Mouse (Mus musculus) retina, adult 2 months (tissue): Measurements from ENCODE around the gene Agbl4.

Source experiments
- DNase-seq: peaks from one replicate; pipeline ENCODE4 v3.0.0-alpha.2; 2012; ENCODE audit warnings: low read depth, low spot score

The Agbl4 gene

DNA sequence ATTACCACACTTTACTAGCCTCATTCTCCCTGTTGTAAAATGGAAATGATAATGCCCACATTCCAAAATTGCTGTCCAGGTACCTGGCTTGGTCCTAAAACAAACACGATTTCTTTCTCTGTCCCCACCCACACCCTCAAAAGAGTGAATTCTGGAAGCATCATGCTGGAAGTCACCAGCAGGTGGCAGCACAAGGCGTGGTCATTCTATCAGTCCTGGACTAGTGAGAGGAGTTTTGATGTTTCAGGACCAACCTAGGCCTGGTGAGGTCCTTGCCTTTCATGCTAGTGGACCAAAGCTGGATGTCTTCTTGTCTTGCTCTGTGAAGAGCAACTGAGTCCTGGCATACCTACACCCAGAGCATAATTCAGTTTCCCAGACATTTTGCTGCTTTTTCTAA is 1098.5 kb downstream of the Agbl4 start:
- DNase-seq = no peak

DNA sequence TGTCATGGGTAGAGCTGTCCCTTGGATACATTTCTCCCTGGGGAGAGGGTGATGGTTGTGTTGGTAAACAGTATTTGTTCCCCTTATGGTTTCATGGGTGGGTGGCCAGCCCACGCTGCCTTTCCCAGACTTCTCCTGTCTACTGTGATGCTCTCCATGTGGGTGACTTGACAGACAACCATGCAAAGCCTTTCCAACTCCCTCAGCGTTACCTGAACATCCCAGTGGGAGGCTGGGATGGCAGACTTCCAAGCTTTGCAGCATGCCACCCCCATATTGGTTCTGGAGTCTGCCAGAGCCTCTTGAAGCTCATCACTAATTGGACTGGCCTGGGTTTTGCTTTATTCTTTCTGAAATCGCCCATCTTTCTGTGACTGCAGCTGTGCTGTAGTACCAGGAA is 1101.3 kb downstream of the Agbl4 start:
- DNase-seq = no peak

DNA sequence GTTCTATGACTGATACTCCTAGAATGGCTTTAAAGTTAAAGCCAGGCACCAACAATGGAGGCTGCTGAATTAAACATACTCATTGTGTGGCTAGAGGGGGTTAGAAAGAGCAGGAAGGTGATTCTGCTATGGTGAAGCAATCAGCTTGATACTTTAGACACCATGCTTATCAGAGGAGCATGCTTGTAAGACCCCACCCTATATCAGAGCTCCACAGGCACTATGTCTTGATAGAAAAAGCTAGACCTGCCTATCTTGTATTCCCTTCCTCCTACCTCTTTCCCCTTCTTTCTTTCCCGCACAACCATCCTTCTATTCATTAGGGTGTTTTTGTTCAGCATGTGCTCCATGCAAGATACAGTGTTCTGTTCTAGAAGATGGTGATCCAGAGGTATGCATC is 1104.0 kb downstream of the Agbl4 start:
- DNase-seq = no peak

DNA sequence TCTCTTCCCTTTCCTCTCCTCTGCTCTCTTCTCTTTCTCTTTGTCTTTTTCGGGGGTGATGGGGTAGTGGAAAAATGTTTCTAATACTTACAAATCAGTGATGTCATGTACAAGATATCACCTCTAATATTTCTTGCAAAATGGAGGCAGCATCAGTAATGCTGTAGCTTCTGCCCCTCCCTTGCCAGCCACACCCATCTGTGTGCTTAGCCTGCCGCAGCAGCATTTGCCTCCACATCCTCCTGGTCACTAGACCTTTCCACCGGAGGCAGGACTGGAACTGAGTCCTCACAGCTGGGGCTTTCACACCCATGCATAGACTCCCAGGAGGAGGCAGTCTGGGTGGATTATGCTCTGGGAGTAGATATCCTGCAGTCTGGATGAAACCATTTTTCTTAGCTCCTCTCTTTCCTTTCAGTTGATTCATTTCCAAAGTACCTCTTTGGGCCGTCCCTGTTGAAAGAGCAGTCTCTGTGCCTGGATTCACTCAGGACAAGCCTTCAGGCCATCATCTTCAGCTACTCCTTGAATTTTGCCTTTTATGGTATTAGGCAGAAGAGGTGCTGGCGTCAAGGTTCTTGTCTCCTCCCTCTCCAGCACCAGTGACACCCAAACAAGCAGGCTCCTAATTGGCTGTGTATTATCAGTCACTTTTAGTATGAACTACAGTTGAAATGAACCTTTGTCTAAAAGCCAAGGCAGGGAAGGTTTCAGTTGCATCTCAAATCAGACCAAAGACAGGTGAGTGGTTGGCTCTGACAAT is 1105.7 kb downstream of the Agbl4 start:
- DNase-seq = no peak

DNA sequence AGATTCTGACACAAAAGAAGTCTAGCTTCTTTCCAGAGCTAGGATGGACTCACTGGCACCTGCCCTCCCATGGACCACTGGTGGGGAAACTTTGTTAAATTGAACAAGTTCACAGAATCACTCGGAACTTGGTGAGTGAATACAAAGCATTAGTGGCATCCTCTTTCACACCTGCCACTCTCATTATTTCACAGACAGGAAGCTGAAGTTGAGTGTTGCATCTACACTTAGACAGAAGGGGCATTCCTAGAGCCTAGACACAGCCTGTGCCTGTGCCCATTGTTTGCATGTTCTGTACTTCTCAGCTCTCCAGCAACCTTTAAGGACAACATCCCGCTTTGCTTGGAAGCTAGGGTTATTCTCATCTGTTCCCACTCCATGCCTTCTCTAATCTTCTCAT is 1107.5 kb downstream of the Agbl4 start:
- DNase-seq = no peak

DNA sequence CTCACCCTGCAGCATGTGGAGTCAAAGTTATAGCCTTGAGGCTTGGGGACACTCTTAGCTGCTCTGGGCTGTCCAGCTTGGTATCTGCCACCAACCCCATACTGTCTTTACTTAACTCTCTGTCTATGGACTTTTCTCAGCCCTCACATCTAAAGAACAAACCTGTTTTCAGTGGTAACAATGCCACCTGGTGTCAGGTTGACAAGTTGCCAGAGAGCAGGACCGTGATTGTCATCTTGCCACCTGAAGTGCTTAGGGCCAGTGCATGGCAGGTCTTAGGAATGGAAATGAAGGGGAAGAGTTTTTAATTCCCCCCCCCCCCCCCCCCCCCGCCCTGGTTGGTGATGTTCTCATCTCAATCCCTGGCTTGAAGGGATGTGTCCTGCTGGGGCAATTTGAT is 1112.7 kb downstream of the Agbl4 start:
- no peak for DNase-seq

DNA sequence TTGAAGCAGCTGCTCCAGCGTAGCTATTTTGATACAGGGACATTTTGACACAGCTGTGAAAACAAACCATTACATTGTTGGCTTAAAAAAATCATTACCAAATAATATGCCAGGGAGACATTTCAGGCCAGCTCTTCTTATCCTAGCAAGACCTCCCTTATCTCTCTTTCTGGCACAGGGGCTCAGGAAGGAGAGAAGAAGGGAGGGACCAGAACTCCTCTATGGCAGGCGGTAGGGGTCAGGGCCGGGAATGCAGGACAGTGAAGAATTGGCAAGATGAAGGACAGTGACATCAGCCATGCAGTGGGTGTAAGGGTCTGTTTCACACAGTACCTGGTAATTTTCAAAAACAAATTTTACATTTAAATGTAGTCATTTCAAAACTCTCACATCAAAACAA is 1116.5 kb downstream of the Agbl4 start:
- DNase-seq = no peak

DNA sequence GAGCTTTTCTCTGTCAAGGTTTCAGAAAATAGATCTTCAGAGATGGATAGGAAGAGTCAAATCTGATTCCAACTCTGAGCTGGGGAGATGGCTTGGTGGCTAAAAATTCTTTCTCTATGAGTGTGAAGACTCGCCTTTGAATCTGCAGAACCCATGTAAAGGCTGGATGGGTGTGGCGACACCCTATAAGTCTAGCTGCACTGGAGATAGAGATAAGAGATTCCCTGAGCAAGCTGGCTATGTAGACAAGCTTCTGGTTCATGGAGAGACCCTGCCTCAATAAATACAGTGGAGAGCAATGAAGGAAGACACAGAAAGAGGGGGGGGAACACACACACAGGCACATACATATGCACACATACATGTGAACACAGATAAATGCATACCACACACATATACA is 1118.7 kb downstream of the Agbl4 start:
- no peak for DNase-seq

DNA sequence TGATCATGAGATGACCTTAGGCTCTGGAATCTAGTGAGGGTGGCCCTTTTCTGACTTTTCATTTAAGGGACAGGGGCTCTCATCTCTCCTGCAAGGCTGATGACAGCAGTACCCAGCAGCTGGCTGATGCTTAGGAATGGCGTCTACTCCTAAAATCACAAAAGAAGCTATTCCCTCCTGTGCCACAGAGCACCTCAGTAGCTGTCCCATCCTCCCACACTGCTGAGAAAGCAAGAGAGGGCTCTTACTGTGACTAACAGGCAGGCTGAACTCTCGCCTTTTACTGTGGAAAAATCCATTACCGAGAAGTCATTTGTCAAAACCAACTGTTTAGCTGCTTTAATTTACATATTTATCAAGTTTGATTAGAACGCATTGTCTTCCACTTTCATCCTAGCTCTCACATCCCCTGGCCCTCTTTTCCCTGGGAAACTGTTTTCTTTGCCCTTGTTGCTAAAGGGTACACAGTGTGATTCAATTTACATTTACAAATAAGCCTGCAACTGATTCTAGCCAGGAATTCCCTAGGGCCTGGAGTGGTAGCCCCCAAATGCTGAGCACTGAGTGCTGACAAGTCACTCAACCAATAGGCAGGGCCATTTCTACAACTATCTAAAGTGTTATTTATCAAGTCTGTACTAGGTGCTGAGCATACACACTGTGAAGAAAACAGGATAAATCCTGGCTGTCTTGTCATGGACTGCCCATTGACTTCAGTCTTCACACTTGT is 1119.8 kb downstream of the Agbl4 start:
- DNase-seq = no peak

DNA sequence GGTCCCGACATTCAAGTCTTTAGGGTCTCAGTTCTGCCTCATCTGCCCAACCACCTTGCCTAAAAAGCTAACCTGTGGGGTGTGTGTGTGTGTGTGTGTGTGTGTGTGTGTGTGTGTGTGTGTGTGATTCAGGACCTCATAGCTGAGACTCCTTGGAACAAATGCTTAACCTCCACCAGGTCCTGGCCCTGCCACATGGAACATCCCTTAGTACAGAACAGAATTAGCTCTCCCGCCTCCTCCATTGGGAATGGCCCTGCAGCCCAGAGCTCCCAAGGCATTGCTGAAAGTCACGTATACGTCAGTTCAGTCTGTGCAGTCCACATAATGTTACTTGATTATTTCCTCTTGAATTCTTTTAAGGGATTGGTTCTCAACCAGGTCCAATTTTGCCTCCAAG is 1120.7 kb downstream of the Agbl4 start:
- DNase-seq = no peak

DNA sequence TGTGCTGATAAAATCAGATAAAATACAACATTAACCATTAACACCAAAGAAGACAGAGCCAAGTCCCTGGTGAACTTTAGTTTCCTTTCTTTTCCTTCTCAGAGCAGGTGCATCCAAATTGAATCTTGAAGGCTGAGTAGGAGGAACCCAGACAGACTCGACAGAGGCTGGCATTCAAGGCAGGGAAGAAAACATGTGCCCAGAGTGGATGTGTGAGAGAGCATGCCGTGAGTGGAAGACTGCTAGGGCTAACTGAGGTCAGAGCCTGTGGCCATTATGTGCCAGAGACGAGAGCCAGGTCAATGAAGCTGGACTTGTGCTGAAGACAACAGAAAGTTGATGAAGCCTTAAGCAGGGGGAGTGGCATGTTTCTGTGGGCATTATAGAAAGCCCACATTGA is 1121.8 kb downstream of the Agbl4 start:
- no peak for DNase-seq

DNA sequence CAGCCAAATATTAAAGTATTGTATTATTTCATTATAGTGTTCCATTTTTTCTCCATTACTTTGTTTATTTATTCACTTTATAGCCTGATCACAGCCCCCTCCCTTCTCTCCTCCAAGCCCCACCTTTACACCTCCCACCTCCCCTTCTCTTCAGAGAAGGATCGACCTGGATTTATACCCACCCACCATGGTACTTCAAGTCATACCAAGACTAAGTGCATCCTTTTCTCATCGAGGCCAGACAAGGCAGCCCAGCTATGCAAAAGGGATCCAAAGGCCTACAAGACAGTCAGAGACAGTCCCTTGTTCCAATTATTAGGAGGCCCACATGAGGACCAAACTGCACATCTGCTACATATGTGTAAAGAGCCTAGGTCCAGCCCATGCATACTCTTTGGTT is 1122.5 kb downstream of the Agbl4 start:
- no peak for DNase-seq

DNA sequence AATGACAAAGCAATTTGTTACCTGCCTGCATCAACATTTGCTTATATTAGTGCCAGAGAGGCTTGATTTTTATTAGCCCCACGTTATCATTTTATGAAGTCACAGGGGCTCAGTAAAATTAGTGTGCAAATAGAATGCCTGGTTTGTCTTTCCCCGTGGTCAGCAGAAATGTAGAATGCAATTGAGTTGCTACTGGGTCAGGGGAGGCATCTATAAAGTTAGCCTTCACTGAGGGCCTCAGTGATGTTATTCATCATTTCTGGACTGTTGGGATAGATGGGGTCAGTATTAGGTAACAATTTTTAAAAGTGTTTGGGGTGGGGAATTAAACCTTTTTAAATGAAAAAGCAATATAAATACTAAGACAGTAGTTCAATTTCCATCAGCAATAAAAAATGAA is 1125.5 kb downstream of the Agbl4 start:
- DNase-seq = no peak

DNA sequence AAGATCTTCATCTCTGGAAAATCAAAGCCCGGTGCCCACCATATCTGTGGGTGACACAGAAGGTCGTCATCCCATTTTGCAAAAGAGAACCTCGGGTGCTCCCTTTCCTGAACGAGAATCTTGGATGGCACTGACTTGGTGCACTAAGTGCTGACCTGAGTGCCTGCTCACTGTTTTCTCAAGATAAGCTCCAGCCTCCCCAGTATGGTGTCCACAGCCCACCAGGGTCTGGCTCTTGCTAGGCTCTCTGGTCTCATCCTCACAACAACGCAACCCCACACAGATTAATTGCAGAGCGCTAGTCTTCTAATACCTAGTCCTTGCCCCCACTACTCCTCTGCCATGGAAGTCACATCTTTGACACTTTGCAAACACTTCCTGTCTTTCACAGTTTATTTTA is 1131.5 kb downstream of the Agbl4 start:
- no peak for DNase-seq

DNA sequence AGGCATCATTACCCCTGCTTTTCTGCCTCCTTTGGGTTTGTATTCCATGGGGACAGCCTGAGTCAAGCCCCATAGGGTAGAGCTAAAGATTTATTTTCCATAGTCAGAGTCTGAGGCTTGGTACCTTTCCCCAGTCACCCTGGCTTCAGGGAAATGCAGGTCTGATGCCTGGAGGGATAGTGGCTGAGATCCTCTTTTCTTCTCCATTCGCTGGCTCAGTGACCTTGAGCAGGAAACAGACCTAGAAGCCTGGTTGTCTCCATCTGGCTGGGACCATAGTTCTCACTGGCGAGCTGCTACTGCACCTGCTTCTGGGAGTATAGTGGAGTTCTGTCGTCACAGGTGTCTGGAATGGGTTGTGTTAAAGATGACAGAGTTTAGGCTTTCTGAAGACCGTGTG is 1132.5 kb downstream of the Agbl4 start:
- no peak for DNase-seq

DNA sequence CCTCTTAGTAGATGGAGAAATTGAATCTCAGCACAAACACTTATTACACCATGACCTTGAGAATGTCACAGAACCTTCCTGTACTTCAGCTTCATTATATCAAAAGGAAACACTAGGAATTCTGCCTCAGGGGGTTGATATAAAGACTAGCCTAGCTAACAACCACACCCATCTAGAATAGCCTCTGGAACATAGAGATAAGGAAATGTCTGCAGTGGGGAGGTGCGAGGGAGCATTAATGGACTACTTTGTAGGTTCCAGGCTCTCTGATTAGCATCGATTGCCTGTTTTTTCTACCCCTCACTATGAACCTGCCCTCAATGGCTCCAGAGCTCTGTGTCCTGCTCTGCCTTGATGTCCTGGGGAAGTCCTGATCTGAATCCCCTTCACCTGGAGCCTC is 1133.1 kb downstream of the Agbl4 start:
- DNase-seq = no peak

DNA sequence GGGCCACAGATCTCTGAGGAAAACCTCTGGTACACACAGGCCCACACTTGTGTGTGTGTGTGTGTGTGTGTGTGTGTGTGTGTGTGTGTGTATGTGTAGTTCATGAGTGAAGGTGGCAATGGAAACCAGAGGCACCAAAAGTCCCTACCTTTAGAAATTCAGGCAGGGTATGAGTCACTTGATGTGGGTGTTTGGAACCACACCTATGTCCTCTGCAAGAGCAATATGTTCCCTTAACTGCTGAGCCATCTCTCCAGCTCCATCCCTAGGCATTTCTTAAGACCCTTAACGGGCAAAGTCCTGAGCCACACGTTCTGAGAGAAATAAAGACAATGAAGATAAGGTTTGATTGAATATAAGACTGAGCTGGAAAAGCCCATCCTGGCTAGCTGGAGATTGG is 1147.2 kb downstream of the Agbl4 start:
- DNase-seq = no peak

DNA sequence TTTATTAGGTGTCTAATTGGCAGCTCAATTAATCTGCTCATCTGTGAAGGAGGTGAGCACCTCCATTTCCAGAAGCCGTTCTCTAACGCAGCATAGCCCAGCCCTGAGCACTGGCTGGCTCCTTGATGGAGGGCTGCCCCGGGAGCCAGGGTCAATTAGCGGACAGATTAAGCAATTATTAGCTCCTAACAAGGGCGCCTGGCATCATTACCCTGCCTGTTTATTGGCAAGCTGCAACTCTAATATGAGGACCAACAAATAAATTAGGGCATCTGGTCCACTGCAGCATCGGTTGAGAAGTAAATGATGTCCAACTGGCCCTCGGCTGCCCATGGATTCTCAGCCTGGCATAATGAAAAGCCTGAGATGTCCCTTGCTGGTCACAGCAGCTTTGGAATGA is 1148.5 kb downstream of the Agbl4 start:
- no peak for DNase-seq

DNA sequence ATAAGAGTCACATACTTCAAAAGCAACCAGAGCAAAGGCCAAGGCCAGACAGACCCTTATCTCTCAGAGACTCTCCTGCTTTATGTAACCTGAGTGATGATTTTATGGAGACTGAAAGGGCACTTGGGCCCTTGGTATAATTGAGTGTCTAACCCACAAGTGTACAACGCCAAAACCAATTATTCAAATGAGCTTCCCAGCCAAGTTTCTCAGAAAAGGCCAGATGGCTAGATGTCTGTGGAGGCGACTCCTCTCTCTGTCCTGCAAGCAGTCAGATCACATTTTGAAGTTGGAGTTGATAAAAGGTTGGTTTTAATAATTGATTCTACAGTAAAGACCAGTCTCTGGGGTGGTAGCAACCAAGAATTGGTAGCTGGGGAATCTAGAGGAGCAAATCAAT is 1158.0 kb downstream of the Agbl4 start:
- no peak for DNase-seq

DNA sequence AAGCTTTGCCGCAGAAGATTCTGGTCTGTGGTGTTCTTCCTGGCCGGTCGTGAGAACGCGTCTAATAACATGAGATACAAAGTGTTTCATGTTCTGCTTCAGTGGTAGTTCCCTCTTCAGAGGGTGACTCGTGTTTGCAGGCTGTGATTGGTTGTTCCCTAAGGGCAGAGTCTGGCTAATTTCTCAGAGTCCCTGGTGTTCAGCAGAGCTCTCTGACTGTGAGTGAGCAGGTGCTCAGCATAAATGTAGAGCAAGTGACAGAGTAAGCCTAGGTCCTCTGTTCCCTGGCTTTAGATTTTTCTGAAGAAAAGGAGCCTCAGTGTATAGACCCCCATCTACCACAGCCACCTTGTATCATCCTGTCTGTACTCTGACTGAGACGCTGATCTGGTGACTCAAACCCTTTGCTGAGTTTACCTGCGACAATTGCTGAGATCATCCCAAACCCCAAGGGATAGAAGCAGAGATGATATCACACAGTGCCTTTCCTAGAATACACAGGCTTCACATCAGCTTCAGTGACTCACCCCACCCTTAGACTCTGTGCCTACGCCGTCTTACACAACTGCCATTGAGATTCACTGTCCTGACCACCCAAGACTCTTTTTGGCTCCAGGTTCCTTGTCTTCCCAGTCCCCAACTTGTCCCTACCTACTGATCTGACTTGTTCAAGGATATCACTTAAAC is 1179.8 kb downstream of the Agbl4 start:
- no peak for DNase-seq

DNA sequence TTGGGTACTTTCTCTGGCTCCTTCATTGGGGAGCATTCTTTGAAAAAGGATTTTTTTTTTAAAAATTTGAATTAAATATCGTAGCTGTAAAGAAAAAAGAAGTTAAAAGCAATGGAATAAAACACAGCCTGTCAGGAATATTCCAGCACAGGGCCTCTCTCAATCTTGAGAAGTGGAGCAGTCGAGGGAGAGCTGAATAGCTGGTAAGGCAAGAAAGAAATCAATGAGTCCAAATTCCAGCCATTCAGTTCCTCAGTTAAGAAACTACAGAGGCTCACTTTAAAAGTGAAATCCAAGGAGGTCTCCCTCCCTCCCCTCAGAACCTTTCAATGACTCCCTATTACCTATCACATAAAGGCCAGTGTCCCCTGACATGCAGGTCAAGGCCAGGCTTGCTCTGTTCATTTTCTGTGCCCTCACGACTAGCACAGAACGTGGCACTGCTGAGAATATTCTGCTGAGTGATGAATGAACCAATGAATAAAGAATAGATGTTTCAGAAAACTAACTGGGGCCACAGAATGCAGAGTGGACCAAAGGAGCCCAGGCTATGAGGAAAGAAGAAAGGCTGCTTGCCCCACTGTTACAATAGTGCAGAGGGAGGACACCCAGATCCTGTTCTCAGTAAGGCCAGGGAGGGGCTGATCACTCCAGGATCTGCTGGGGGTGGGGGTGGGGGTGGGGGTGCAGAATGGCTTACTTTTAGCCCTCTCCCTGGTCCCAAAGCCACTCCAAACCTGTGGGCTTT is 1181.8 kb downstream of the Agbl4 start:
- DNase-seq = no peak

DNA sequence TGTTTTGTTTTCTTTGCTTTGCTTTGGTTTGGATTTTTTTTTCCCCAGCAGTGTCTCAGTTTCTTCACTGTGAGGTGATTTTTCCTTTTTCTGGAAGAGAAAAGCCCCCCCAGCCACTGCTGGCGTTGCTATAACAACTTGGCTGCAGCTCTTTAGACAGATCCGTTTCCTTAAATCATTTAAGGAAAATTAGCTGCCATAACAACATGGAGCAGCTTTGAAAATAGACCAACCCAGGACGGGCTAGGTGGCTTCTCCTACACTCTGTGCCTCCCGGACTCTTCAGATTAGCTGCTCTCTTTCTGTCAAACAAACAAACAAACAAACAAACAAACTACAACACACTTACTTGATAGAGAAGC is 1182.4 kb downstream of the Agbl4 start:
- no peak for DNase-seq
